Mouse (Mus musculus): ENCODE results near the gene Syn2. TPM values are rescaled to one million over a fixed set of nuclear protein-coding genes. Genes with fewer than 3 reads are reported as not detected.

The Syn2 gene
- polyA plus RNA-seq, 1 experiment from 2014 or later: 5.7 TPM

GRCm38 (mm10) chr6:115312780-115313179, 178.1 kb downstream of the Syn2 start:
- WGBS: 69% methylated on average over 12 of the region's 12 CpGs
- Histone ChIP-seq H3K27ac (replicated peaks; ENCODE audit: low read depth, low read length) (no peak overlapping the region), H3K27me3 (replicated peaks; ENCODE audit: control insufficient read depth, insufficient read depth, low read length) (no peaks in the 10 kb centered on the region), H3K4me1 (ENCODE audit: control insufficient read depth, insufficient read depth, low read length) (peaks cover 15% of the 10 kb centered on the region; the same call in 1 of the 2 replicates), H3K9me3 (ENCODE audit: control insufficient read depth, low read length) (no peaks in the 10 kb centered on the region), H3K9ac (ENCODE audit: low read depth, low read length) (no peak overlapping the region), H3K36me3 (ENCODE audit: control insufficient read depth, insufficient read depth, low read length) (no peaks in the 10 kb centered on the region), H3K4me3 (ENCODE audit: low read depth, low read length) (no peak overlapping the region), H3K4me2 (ENCODE audit: low read depth, low read length) (0 out of 2 replicates have a peak overlapping the region, but pooled peaks have one; percentile 23)
- DNase-seq (ENCODE audit: low spot score): no peak
- no peak for ATAC-seq (ENCODE audit: low read depth)

- DNase-seq (ENCODE audit: low spot score): no peak
- Histone ChIP-seq H3K4me1 (ENCODE audit: control insufficient read depth, insufficient read depth, low read length) (peaks cover 15% of the 10 kb centered on the region; the same call in 1 of the 2 replicates), H3K27me3 (replicated peaks; ENCODE audit: control insufficient read depth, insufficient read depth, low read length) (no peaks in the 10 kb centered on the region), H3K36me3 (ENCODE audit: control insufficient read depth, insufficient read depth, low read length) (no peaks in the 10 kb centered on the region), H3K9me3 (ENCODE audit: control insufficient read depth, low read length) (no peaks in the 10 kb centered on the region), H3K4me3 (ENCODE audit: low read depth, low read length) (no peak overlapping the region), H3K27ac (replicated peaks; ENCODE audit: low read depth, low read length) (no peak overlapping the region), H3K9ac (ENCODE audit: low read depth, low read length) (no peak overlapping the region), H3K4me2 (ENCODE audit: low read depth, low read length) (no peak overlapping the region)
- WGBS: 70% methylated on average over 9 of the region's 9 CpGs
- no peak for ATAC-seq (ENCODE audit: low read depth)
These were observed 178.6 kb downstream of the Syn2 start for GRCm38 (mm10) chr6:115313235-115313738.

GRCm38 (mm10) chr6:115313910-115314309, 179.2 kb downstream of the Syn2 start:
- ATAC-seq (ENCODE audit: low read depth): no peak
- Histone ChIP-seq H3K9me3 (ENCODE audit: control insufficient read depth, low read length) (no peaks in the 10 kb centered on the region), H3K4me1 (ENCODE audit: control insufficient read depth, insufficient read depth, low read length) (peaks cover 15% of the 10 kb centered on the region; the same call in 1 of the 2 replicates), H3K27me3 (replicated peaks; ENCODE audit: control insufficient read depth, insufficient read depth, low read length) (no peaks in the 10 kb centered on the region), H3K9ac (ENCODE audit: low read depth, low read length) (no peak overlapping the region), H3K27ac (replicated peaks; ENCODE audit: low read depth, low read length) (no peak overlapping the region), H3K4me2 (ENCODE audit: low read depth, low read length) (no peak overlapping the region), H3K36me3 (ENCODE audit: control insufficient read depth, insufficient read depth, low read length) (no peaks in the 10 kb centered on the region), H3K4me3 (ENCODE audit: low read depth, low read length) (no peak overlapping the region)
- WGBS: 74% methylated on average over 7 of the region's 7 CpGs
- no peak for DNase-seq (ENCODE audit: low spot score)

- Histone ChIP-seq H3K36me3 (ENCODE audit: control insufficient read depth, insufficient read depth, low read length) (no peaks in the 10 kb centered on the region), H3K4me2 (ENCODE audit: low read depth, low read length) (no peak overlapping the region), H3K4me3 (ENCODE audit: low read depth, low read length) (no peak overlapping the region), H3K4me1 (ENCODE audit: control insufficient read depth, insufficient read depth, low read length) (peaks cover 15% of the 10 kb centered on the region; the same call in 1 of the 2 replicates), H3K27ac (replicated peaks; ENCODE audit: low read depth, low read length) (no peak overlapping the region), H3K9me3 (ENCODE audit: control insufficient read depth, low read length) (no peaks in the 10 kb centered on the region), H3K27me3 (replicated peaks; ENCODE audit: control insufficient read depth, insufficient read depth, low read length) (no peaks in the 10 kb centered on the region), H3K9ac (ENCODE audit: low read depth, low read length) (no peak overlapping the region)
- ATAC-seq (ENCODE audit: low read depth) (no peak), DNase-seq (ENCODE audit: low spot score) (no peak)
- WGBS: 82% methylated on average over 4 of the region's 4 CpGs
These were observed 181.1 kb downstream of the Syn2 start for GRCm38 (mm10) chr6:115315770-115316169.

- peak; percentile 70 for DNase-seq (ENCODE audit: low spot score)
- WGBS: 48% methylated on average over 11 of the region's 11 CpGs
These were observed 182.1 kb downstream of the Syn2 start for GRCm38 (mm10) chr6:115316811-115317221.

GRCm38 (mm10) chr6:115318811-115319210, 184.1 kb downstream of the Syn2 start:
- Histone ChIP-seq H3K27me3 (replicated peaks; ENCODE audit: control insufficient read depth, insufficient read depth, low read length) (no peaks in the 10 kb centered on the region), H3K9me3 (ENCODE audit: control insufficient read depth, low read length) (no peaks in the 10 kb centered on the region), H3K4me2 (ENCODE audit: low read depth, low read length) (no peak overlapping the region), H3K27ac (replicated peaks; ENCODE audit: low read depth, low read length) (no peak overlapping the region), H3K4me3 (ENCODE audit: low read depth, low read length) (no peak overlapping the region), H3K4me1 (ENCODE audit: control insufficient read depth, insufficient read depth, low read length) (peaks cover 8% of the 10 kb centered on the region; the same call in 1 of the 2 replicates), H3K36me3 (ENCODE audit: control insufficient read depth, insufficient read depth, low read length) (no peaks in the 10 kb centered on the region), H3K9ac (ENCODE audit: low read depth, low read length) (no peak overlapping the region)
- no peak for ATAC-seq (ENCODE audit: low read depth)
- WGBS: 85% methylated on average over 6 of the region's 6 CpGs
- DNase-seq (ENCODE audit: low spot score): no peak

More at GRCm38 (mm10) chr6:115316811-115317221, 182.1 kb downstream of the Syn2 start:
- Histone ChIP-seq H3K9ac (ENCODE audit: low read depth, low read length) (no peak overlapping the region), H3K9me3 (ENCODE audit: control insufficient read depth, low read length) (no peaks in the 10 kb centered on the region), H3K4me2 (ENCODE audit: low read depth, low read length) (no peak overlapping the region), H3K27me3 (replicated peaks; ENCODE audit: control insufficient read depth, insufficient read depth, low read length) (no peaks in the 10 kb centered on the region), H3K4me1 (ENCODE audit: control insufficient read depth, insufficient read depth, low read length) (peaks cover 15% of the 10 kb centered on the region; the same call in 1 of the 2 replicates), H3K27ac (replicated peaks; ENCODE audit: low read depth, low read length) (no peak overlapping the region), H3K4me3 (ENCODE audit: low read depth, low read length) (no peak overlapping the region), H3K36me3 (ENCODE audit: control insufficient read depth, insufficient read depth, low read length) (no peaks in the 10 kb centered on the region)
- ATAC-seq (ENCODE audit: low read depth): no peak

GRCm38 (mm10) chr6:115319686-115320085, 185.0 kb downstream of the Syn2 start:
- peaks cover 8% of the 10 kb centered on the region; the same call in 1 of the 2 replicates for H3K4me1 ChIP-seq (ENCODE audit: control insufficient read depth, insufficient read depth, low read length)
- H3K4me2 ChIP-seq (ENCODE audit: low read depth, low read length): no peak overlapping the region
- no peak for DNase-seq (ENCODE audit: low spot score)
- ATAC-seq (ENCODE audit: low read depth): no peak
- H3K27ac ChIP-seq (replicated peaks; ENCODE audit: low read depth, low read length): no peak overlapping the region
- WGBS: 85% methylated on average over 4 of the region's 4 CpGs
- H3K36me3 ChIP-seq (ENCODE audit: control insufficient read depth, insufficient read depth, low read length): no peaks in the 10 kb centered on the region
- no peak overlapping the region for H3K4me3 ChIP-seq (ENCODE audit: low read depth, low read length)
- no peak overlapping the region for H3K9ac ChIP-seq (ENCODE audit: low read depth, low read length)
- no peaks in the 10 kb centered on the region for H3K27me3 ChIP-seq (replicated peaks; ENCODE audit: control insufficient read depth, insufficient read depth, low read length)
- H3K9me3 ChIP-seq (ENCODE audit: control insufficient read depth, low read length): no peaks in the 10 kb centered on the region

- Histone ChIP-seq H3K9me3 (ENCODE audit: control insufficient read depth, low read length) (no peaks in the 10 kb centered on the region), H3K4me2 (ENCODE audit: low read depth, low read length) (no peak overlapping the region), H3K36me3 (ENCODE audit: control insufficient read depth, insufficient read depth, low read length) (no peaks in the 10 kb centered on the region), H3K4me3 (ENCODE audit: low read depth, low read length) (no peak overlapping the region), H3K4me1 (ENCODE audit: control insufficient read depth, insufficient read depth, low read length) (peaks cover 8% of the 10 kb centered on the region; the same call in 1 of the 2 replicates), H3K9ac (ENCODE audit: low read depth, low read length) (no peak overlapping the region), H3K27ac (replicated peaks; ENCODE audit: low read depth, low read length) (no peak overlapping the region), H3K27me3 (replicated peaks; ENCODE audit: control insufficient read depth, insufficient read depth, low read length) (no peaks in the 10 kb centered on the region)
- DNase-seq (ENCODE audit: low spot score) (no peak), ATAC-seq (ENCODE audit: low read depth) (no peak)
- 83% methylated on average over 8 of the region's 8 CpGs for WGBS
These were observed 186.4 kb downstream of the Syn2 start for GRCm38 (mm10) chr6:115320927-115321714.
